Mouse (Mus musculus) limb, embryonic 12.5 days (tissue): ENCODE results near the gene Samd11. TPM values are rescaled to one million over a fixed set of nuclear protein-coding genes. Genes with fewer than 3 reads are reported as not detected.

Experiments
- ATAC-seq: fragments of 200-750 bp; cut with Nextera tagmentation; 2 replicates; pipeline ENCODE4 v1.8.0; 2017; ENCODE audit warnings: low read depth, moderate TSS enrichment; ENCODE audit not compliant: insufficient number of reproducible peaks, insufficient read depth, low FRiP score, low TSS enrichment
- H3K27ac ChIP-seq: fragments of 300-500 bp; sonication (generic); 2 replicates; pipeline ENCODE4 v1.5.1; 2016; ENCODE audit warnings: mild to moderate bottlenecking, moderate library complexity
- H3K27me3 ChIP-seq: fragments of 300-500 bp; sonication (generic); 2 replicates; pipeline ENCODE4 v1.6.1; 2016; ENCODE audit warnings: mild to moderate bottlenecking, moderate library complexity
- H3K36me3 ChIP-seq: fragments of 300-500 bp; sonication (generic); 2 replicates; pipeline ENCODE4 v1.6.1; 2016; ENCODE audit warnings: mild to moderate bottlenecking, moderate library complexity
- H3K4me1 ChIP-seq: fragments of 300-500 bp; sonication (generic); replicated peaks from 2 replicates; pipeline ENCODE4 v1.6.1; 2016
- H3K4me2 ChIP-seq: fragments of 300-500 bp; sonication (generic); 2 replicates; pipeline ENCODE4 v1.6.1; 2016; ENCODE audit warnings: mild to moderate bottlenecking, moderate library complexity
- H3K4me3 ChIP-seq: fragments of 300-500 bp; sonication (generic); replicated peaks from 2 replicates; pipeline ENCODE4 v1.5.1; 2016; ENCODE audit warnings: mild to moderate bottlenecking
- H3K9ac ChIP-seq: fragments of 300-500 bp; sonication (generic); replicated peaks from 2 replicates; pipeline ENCODE4 v1.6.1; 2016; ENCODE audit warnings: mild to moderate bottlenecking, moderate library complexity
- H3K9me3 ChIP-seq: fragments of 300-500 bp; sonication (generic); 2 replicates; pipeline ENCODE4 v1.6.1; 2016; ENCODE audit warnings: mild to moderate bottlenecking, moderate library complexity
- WGBS: fragments of 180-500 bp; shearing (Covaris S2); methylation state at CpG from one replicate; pipeline ENCODE4 v1.1.7; 2016; 5-methylcytosine and 5-hydroxymethylcytosine counted together
- polyA plus RNA-seq: library from polyadenylated mRNA; unstranded; fragments of >200 nt; fragmentation: Nextera tagmentation; extraction: Ambion mirVana; gene quantifications from 2 replicates; pipeline ENCODE4 v1.2.1, GENCODE M21; 2016

The Samd11 gene
- polyA plus RNA-seq, 1 experiment from 2014 or later = 0.50 TPM

- Histone ChIP-seq H3K27ac (peak within 1 kb of the TSS; percentile 93), H3K9ac (peak within 1 kb of the TSS; percentile 74), H3K36me3 (peaks cover 61% of the 10 kb centered on the region), H3K27me3 (no peaks in the 10 kb centered on the region), H3K4me1 (peaks cover 21% of the 10 kb centered on the region), H3K4me3 (peak within 1 kb of the TSS; percentile 88), H3K4me2 (peak within 1 kb of the TSS; percentile 88), H3K9me3 (no peaks in the 10 kb centered on the region)
- ATAC-seq = peak; percentile 17; the same call in 1 of the 2 replicates
- 2% methylated on average over 35 of the region's 48 CpGs for WGBS
Measured at GRCm38 (mm10) chr4:156234701-156235213, 20.7 kb downstream of the Samd11 start, which contains the start of gene Plekhn1. TSS of gene Plekhn1 (minus strand) at chr4:156234857.

DNA sequence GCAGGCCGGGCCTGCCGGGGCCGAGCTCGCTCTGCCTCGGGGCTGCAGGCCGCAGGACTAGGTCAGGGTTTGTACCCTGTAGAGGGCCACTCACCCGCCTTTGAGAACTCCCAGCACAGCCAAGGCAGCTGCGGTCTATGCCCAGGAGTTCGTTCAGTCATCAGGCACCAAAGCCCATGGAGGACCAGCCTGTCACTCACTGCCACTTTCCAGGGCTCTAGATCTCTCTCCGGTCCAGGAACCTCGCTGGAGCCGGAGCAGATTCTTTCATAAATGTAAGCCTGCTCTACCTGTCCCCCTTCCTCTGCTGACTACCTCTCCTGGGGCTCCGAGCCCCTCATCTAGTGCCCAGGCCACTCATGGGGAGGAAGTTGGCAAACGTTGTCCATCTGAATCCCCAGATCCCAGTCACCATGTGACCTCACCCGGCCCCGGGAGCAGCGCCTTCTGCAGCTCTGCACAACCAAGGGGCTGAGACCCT lies 21.4 kb downstream of the Samd11 start:
- Histone ChIP-seq H3K9me3 (no peaks in the 10 kb centered on the region), H3K27me3 (no peaks in the 10 kb centered on the region), H3K27ac (peak overlapping the region; percentile 87; the same call in 1 of the 2 replicates), H3K4me3 (peak overlapping the region; percentile 88), H3K4me2 (peak overlapping the region; percentile 88), H3K4me1 (peaks cover 21% of the 10 kb centered on the region), H3K9ac (peak overlapping the region; percentile 72), H3K36me3 (peaks cover 61% of the 10 kb centered on the region)
- no peak for ATAC-seq
- WGBS = 1% methylated on average over 17 of the region's 17 CpGs

GRCm38 (mm10) chr4:156228393-156229024 lies 26.9 kb downstream of the Samd11 start:
- WGBS = 21% methylated on average over 12 of the region's 12 CpGs
- Histone ChIP-seq H3K4me2 (peak overlapping the region; percentile 30), H3K27ac (no peak overlapping the region), H3K9ac (0 out of 2 replicates have a peak overlapping the region, but pooled peaks have one; percentile 34), H3K36me3 (peaks cover 47% of the 10 kb centered on the region), H3K4me3 (peak overlapping the region; percentile 21), H3K4me1 (peaks cover 17% of the 10 kb centered on the region), H3K27me3 (no peaks in the 10 kb centered on the region), H3K9me3 (no peaks in the 10 kb centered on the region)
- ATAC-seq = peak; percentile 42; the same call in 1 of the 2 replicates

GRCm38 (mm10) chr4:156227752-156228392 lies 27.6 kb downstream of the Samd11 start:
- no peaks in the 10 kb centered on the region for H3K27me3 ChIP-seq
- no peaks in the 10 kb centered on the region for H3K9me3 ChIP-seq
- peaks cover 11% of the 10 kb centered on the region for H3K4me1 ChIP-seq
- H3K4me2 ChIP-seq = peak overlapping the region; percentile 30
- 0 out of 2 replicates have a peak overlapping the region, but pooled peaks have one; percentile 34 for H3K9ac ChIP-seq
- peak; percentile 23; the same call in 1 of the 2 replicates for ATAC-seq
- H3K36me3 ChIP-seq = peaks cover 42% of the 10 kb centered on the region
- peak overlapping the region; percentile 21 for H3K4me3 ChIP-seq
- no peak overlapping the region for H3K27ac ChIP-seq
- 36% methylated on average over 18 of the region's 18 CpGs for WGBS

DNA sequence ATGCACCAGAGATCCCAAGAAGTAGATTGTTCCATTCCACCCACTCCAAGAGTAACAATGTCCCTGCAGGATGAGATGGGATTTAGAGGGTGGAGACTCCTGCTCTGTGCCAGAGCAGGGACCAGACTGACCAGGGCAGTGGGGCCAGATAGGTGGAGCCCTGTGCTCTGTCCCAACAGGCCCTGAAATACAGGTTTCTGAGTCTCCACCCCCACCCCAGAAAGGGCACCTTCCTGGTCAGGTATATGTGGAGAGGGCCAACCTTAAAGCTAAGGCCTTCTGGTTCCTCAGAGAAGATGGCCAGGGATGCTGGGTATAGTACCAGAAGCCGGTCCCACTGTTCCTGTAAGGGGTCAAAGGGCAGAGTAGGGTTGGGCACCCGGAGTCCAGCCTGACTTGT lies 31.2 kb downstream of the Samd11 start:
- no peaks in the 10 kb centered on the region for H3K9me3 ChIP-seq
- H3K27ac ChIP-seq = no peak overlapping the region
- H3K4me3 ChIP-seq = no peak overlapping the region
- peaks cover 11% of the 10 kb centered on the region for H3K4me1 ChIP-seq
- no peaks in the 10 kb centered on the region for H3K27me3 ChIP-seq
- ATAC-seq = no peak
- WGBS = 80% methylated on average over 2 of the region's 2 CpGs
- H3K9ac ChIP-seq = no peak overlapping the region
- H3K4me2 ChIP-seq = no peak overlapping the region
- H3K36me3 ChIP-seq = peaks cover 10% of the 10 kb centered on the region; the same call in 1 of the 2 replicates

- Histone ChIP-seq H3K9me3 (no peaks in the 10 kb centered on the region), H3K27ac (no peak overlapping the region), H3K27me3 (no peaks in the 10 kb centered on the region), H3K4me1 (no peaks in the 10 kb centered on the region), H3K4me3 (no peak overlapping the region), H3K4me2 (no peak overlapping the region), H3K9ac (no peak overlapping the region), H3K36me3 (0 out of 2 replicates have a peak, but pooled peaks cover 4% of the 10 kb centered on the region)
- ATAC-seq = no peak
- 87% methylated on average over 11 of the region's 11 CpGs for WGBS
Measured at GRCm38 (mm10) chr4:156219936-156220335, 35.5 kb downstream of the Samd11 start.

- Histone ChIP-seq H3K4me3 (no peak overlapping the region), H3K9ac (no peak overlapping the region), H3K27me3 (no peaks in the 10 kb centered on the region), H3K4me2 (no peak overlapping the region), H3K4me1 (no peaks in the 10 kb centered on the region), H3K9me3 (no peaks in the 10 kb centered on the region), H3K27ac (no peak overlapping the region), H3K36me3 (0 out of 2 replicates have a peak, but pooled peaks cover 4% of the 10 kb centered on the region)
- ATAC-seq = no peak
- WGBS = 75% methylated on average over 16 of the region's 16 CpGs
Measured at GRCm38 (mm10) chr4:156217838-156218237, 37.6 kb downstream of the Samd11 start.

DNA sequence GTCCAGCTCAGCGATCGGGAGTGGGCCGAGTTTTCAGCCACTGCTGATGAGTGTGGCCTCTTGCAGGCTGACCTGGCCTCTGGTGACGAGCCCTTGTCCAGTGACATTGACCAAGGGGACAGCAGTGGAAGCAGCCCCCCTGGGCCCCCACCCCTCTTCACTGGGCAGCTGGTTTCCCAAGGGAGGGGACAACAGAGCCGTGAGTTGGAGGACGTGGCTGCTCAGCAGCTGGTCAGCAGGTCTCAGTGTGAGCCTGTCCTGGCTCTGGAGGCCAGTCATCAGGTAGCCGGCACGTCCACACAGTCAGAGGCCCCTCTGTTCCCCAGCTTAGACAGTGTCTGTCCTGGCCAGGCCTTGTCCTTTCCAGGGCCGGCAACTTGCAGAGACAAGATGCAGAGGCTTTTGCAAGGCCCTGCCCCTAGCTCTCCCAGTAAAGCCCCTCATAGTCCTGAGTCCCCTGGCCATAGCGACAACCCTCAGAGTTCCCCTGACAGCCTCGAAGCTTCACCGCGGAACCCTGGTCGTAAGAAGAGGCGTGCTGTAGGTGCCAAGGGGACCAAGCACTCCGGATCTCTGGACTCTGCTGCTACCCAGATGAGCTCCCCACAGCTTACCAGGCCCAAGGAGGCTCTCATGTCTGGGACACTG lies 38.3 kb downstream of the Samd11 start:
- ATAC-seq = no peak
- 0 out of 2 replicates have a peak, but pooled peaks cover 4% of the 10 kb centered on the region for H3K36me3 ChIP-seq
- H3K4me1 ChIP-seq = no peaks in the 10 kb centered on the region
- no peaks in the 10 kb centered on the region for H3K9me3 ChIP-seq
- no peak overlapping the region; the same call in 1 of the 2 replicates for H3K9ac ChIP-seq
- H3K4me2 ChIP-seq = no peak overlapping the region
- no peak overlapping the region for H3K27ac ChIP-seq
- no peaks in the 10 kb centered on the region for H3K27me3 ChIP-seq
- no peak overlapping the region for H3K4me3 ChIP-seq
- WGBS = 78% methylated on average over 16 of the region's 16 CpGs

DNA sequence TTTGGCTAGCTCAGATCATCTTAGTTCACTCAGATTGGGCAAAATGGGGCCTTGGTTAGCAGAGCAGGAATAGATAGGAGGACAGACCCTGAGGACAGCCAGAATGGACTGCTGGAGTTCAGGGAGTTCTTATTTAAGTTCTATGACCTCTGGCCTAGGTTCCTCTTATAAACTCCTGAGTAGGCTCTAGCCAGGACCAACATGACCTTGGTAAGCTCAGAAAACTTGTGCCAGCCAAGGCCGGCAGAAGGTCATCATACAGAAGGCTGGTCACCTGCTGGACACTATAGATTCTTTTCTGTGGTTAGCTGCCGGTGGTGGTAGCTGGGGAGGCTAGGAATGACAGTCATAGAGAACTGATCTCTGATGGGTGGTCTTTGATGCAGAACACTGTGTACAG lies 39.3 kb downstream of the Samd11 start:
- ATAC-seq = no peak
- Histone ChIP-seq H3K4me1 (no peaks in the 10 kb centered on the region), H3K36me3 (no peaks in the 10 kb centered on the region), H3K4me2 (no peak overlapping the region), H3K4me3 (no peak overlapping the region), H3K9me3 (no peaks in the 10 kb centered on the region), H3K27ac (no peak overlapping the region), H3K27me3 (no peaks in the 10 kb centered on the region), H3K9ac (no peak overlapping the region)
- WGBS = 94% methylated on average over 2 of the region's 2 CpGs

DNA sequence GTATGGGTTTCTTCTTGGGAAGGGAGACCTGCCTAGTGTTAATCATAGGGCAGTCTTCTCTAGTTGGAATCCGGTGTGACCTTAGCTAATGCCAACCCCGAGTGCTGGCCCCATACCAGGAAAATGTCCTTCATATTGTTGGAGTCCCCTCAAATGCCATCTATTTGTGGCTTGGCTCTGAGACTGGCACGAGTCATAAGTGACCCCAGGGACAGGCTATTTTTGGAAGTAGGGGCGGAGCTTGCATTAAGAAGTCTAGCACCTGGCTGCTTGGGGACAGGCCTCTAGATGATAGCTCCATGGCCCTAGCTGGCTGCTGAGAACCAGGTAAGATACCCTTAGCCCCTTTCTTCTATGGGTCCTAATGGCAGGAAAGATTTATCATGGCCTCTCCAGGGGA lies 39.8 kb downstream of the Samd11 start, which contains the start of gene Perm1:
Gene Perm1 (plus strand): TSS at position 220 of the 400 bp plus-strand sequence.
- no peak within 1 kb of the TSS for H3K4me2 ChIP-seq
- H3K27me3 ChIP-seq = no peaks in the 10 kb centered on the region
- no peak within 1 kb of the TSS for H3K9ac ChIP-seq
- no peak within 1 kb of the TSS for H3K27ac ChIP-seq
- H3K36me3 ChIP-seq = no peaks in the 10 kb centered on the region
- WGBS = 77% methylated on average over 4 of the region's 4 CpGs
- H3K4me3 ChIP-seq = no peak within 1 kb of the TSS
- no peak for ATAC-seq
- H3K4me1 ChIP-seq = no peaks in the 10 kb centered on the region
- no peaks in the 10 kb centered on the region for H3K9me3 ChIP-seq

- Histone ChIP-seq H3K9me3 (no peaks in the 10 kb centered on the region), H3K9ac (no peak overlapping the region), H3K4me1 (no peaks in the 10 kb centered on the region), H3K4me2 (no peak overlapping the region), H3K27ac (no peak overlapping the region), H3K27me3 (no peaks in the 10 kb centered on the region), H3K4me3 (no peak overlapping the region), H3K36me3 (no peaks in the 10 kb centered on the region)
- 90% methylated on average over 13 of the region's 13 CpGs for WGBS
- ATAC-seq = no peak
Measured at GRCm38 (mm10) chr4:156213134-156213533, 42.3 kb downstream of the Samd11 start.
